Mouse (Mus musculus): ENCODE results near the gene Zfp961.

DNA sequence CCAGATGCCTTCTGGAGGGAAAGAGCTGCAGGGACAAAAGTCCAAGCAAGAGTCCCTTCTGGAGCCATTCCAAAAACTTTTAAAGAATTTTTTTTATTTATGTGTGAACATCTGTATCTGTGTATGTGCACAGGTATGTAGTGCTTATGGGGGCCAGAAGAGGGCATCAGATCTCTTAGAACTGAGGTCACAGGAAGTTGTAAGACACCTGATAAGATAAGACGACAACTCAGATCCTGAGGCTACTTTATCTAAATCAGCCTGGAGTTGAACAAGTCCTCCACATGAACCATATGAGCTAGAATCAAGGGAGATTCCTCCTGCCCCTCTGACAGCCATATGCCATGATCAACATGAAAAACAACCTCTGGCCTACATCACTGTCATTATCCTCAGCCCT is 48.6 kb downstream of the Zfp961 start:
- no peak for TF ChIP-seq CTCF (IDR thresholded peaks at IDR 0.05; ENCODE audit: low read depth, low read length)
- no peak for TF ChIP-seq POLR2A (IDR thresholded peaks at IDR 0.05; ENCODE audit: borderline replicate concordance, low read depth, low read length)
